In the genomic region with DNA sequence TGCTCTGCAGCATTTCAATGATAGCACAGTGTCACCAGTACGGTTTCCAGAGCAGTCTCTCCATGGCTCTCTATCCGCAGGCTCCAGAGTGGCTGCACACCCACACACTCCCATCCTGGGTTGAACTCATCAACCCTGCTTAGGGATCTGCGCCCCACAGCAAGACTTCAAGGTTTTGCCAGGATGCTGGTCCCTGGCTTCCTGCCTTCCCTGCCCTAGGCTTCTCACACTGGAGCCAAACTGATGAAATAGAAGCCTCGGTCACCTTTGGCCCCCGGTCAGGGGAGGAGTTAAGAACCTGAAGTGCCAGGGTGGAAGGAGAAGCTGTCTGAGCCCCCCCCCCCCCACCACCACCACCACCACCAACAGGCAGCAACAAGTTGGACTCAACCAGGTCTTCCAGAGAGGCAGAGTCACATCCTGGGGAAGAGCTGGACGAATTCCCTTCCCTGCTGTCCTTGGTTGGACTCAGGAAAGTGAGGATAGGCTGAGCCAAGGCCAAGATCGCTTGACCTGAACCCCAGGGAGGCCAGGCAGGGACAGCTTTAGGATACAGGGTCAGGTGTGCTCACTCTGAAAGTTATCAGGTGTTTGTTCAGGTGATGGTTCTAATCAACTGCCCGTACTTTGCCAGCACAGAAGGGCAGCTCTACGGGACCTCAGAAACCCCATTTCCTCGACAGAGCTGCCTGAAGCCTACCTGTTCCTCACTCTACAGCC, we compare ENCODE assay signal across 21 mouse cellular contexts. TPM values are rescaled to one million over a fixed set of nuclear protein-coding genes. Genes with fewer than 3 reads are reported as not detected.
"Had no signal": no experiment of that assay in that cellular context is flagged by ENCODE, and none has a peak within 500 bp of the region (broad histone marks: within the 10 kb centered on the region; RNA-seq: fewer than 3 reads in every experiment).

No protein-coding gene starts in this region.

- DNase-seq: lung, postnatal 14 days; retina, postnatal 1 day; right cerebral cortex, postnatal 14 days; thymus, adult 2 months; thymus, postnatal 25 days had no signal

- H3K4me2 ChIP-seq: hindbrain, embryonic 13.5 days; limb, embryonic 12.5 days; liver, embryonic 11.5 days; lung, embryonic 15.5 days; midbrain, embryonic 12.5 days; neural tube, embryonic 13.5 days had no signal

- H3K9ac ChIP-seq: hindbrain, embryonic 13.5 days; limb, embryonic 12.5 days; lung, embryonic 15.5 days; midbrain, embryonic 12.5 days; neural tube, embryonic 13.5 days had no signal

- H3K9me3 ChIP-seq: limb, embryonic 12.5 days; lung, embryonic 15.5 days; midbrain, embryonic 12.5 days; neural tube, embryonic 13.5 days had no signal

- H3K4me3 ChIP-seq: hindbrain, embryonic 13.5 days; limb, embryonic 12.5 days; lung, embryonic 15.5 days; midbrain, embryonic 12.5 days; neural tube, embryonic 13.5 days had no signal

- ATAC-seq: hindbrain, postnatal 0 days; midbrain, embryonic 16.5 days had no signal

- H3K27ac ChIP-seq: hindbrain, embryonic 13.5 days; hindbrain, postnatal 0 days; limb, embryonic 12.5 days; lung, embryonic 15.5 days; macrophage; midbrain, embryonic 12.5 days; neural tube, embryonic 13.5 days had no signal

- H3K36me3 ChIP-seq: hindbrain, embryonic 13.5 days; limb, embryonic 12.5 days; lung, embryonic 15.5 days; midbrain, embryonic 12.5 days; neural tube, embryonic 13.5 days had no signal

RNA-seq across cellular contexts. Expression of gene Cbs, which starts 5.8 kb away (rescaled TPM):
- polyA plus RNA-seq: macrophage had no signal

RNA-seq across cellular contexts. Expression of gene Cryaa, which starts 46.4 kb away (rescaled TPM):
- total RNA-seq: layer of hippocampus, adult 18-20 months; left cerebral cortex, postnatal 36 days; megakaryocyte-erythroid progenitor cell, adult 5-6 weeks had no signal
- polyA plus RNA-seq: hindbrain, embryonic 13.5 days; liver, embryonic 11.5 days; liver, embryonic 16.5 days; lung, embryonic 15.5 days; macrophage; midbrain, embryonic 12.5 days; neural tube, embryonic 13.5 days; small intestine, adult 2 months; testis, adult 2 months; urinary bladder, adult 2 months had no signal
